Mouse (Mus musculus): ENCODE data around the gene Mta1. TPM values are rescaled to one million over a fixed set of nuclear protein-coding genes. Genes with fewer than 3 reads are reported as not detected.

The Mta1 gene
- polyA plus RNA-seq, 1 experiment from 2014 or later, result 15.5 TPM

DNA sequence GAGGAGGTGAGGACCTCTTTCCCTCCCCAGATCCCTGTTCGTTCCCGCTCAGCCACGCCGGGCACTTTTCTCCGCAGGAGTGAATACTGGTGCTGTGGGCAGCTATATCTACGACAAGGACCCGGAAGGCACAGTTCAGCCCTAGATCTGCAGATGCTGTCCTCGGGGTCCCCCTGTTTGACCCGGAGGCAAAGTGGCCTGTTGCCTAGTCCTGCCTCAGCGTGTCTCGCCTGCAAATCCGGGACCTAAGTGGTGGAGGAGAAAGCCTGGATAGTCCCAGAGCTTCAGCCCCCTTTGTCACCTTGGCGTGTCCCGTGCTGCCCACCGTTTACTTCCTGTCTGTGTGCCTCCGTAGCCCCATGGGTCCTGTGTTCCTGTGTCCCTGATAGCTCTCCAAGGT is 46.8 kb downstream of the Mta1 start:
- 0 out of 2 replicates have a peak overlapping the region, but pooled peaks have one; percentile 96 for H3K4me2 ChIP-seq (ENCODE audit: low read length)
- peak overlapping the region in 1 of 2 experiments; percentile 55; a peak in 2 of 4 replicates for H3K27ac ChIP-seq (replicated peaks in 1 of 2; ENCODE audit: control insufficient read depth in 1 of 2, insufficient read depth in 1 of 2, low read depth in 2 of 2, low read length in 2 of 2)
- WGBS, result 83% methylated on average over 16 of the region's 16 CpGs
- H3K4me3 ChIP-seq (ENCODE audit: control insufficient read depth in 1 of 2, insufficient read depth in 1 of 2, low read depth in 1 of 2, low read length in 2 of 2), result no peak overlapping the region
- peaks cover 55% of the 10 kb centered on the region for H3K36me3 ChIP-seq (ENCODE audit: control insufficient read depth, insufficient read depth, low read length)
- H3K9ac ChIP-seq (ENCODE audit: low read length), result peak overlapping the region; percentile 99
- no peak for ATAC-seq (ENCODE audit: insufficient number of reproducible peaks, insufficient read depth, low FRiP score, low read depth)
- no peaks in the 10 kb centered on the region for H3K27me3 ChIP-seq (ENCODE audit: control insufficient read depth, insufficient read depth, low read length)
- peaks cover 53 to 66% of the 10 kb centered on the region in 2 experiments for H3K4me1 ChIP-seq (ENCODE audit: control insufficient read depth in 2 of 2, insufficient read depth in 2 of 2, low read length in 2 of 2)
- no peaks in the 10 kb centered on the region for H3K9me3 ChIP-seq (ENCODE audit: control insufficient read depth, low read length)

DNA sequence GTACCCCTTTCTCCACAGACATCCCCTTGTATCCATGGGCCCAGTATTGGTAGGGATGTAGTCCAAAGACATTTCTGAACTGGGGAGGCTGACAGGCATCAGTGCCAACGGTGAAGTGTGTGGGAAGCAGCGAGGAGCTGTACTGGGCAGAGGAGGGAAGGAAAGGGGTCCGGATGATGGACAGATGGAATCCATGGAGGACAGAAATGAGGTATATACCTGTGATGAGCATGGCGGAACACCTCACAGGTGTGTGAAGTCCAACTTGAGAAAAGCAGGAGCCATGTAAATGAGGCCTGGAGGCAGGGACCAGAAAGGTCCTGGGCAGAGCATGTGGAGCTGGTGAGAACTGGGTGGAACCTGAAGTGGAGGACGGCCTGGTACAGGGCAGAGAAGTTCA is 47.5 kb downstream of the Mta1 start:
- no peak for ATAC-seq (ENCODE audit: insufficient number of reproducible peaks, insufficient read depth, low FRiP score, low read depth)
- Histone ChIP-seq H3K27me3 (ENCODE audit: control insufficient read depth, insufficient read depth, low read length) (no peaks in the 10 kb centered on the region), H3K9me3 (ENCODE audit: control insufficient read depth, low read length) (no peaks in the 10 kb centered on the region), H3K4me1 (ENCODE audit: control insufficient read depth in 2 of 2, insufficient read depth in 2 of 2, low read length in 2 of 2) (peaks cover 54 to 68% of the 10 kb centered on the region in 2 experiments), H3K36me3 (ENCODE audit: control insufficient read depth, insufficient read depth, low read length) (peaks cover 55% of the 10 kb centered on the region), H3K4me3 (ENCODE audit: control insufficient read depth in 1 of 2, insufficient read depth in 1 of 2, low read depth in 1 of 2, low read length in 2 of 2) (no peak overlapping the region), H3K27ac (replicated peaks in 1 of 2; ENCODE audit: control insufficient read depth in 1 of 2, insufficient read depth in 1 of 2, low read depth in 2 of 2, low read length in 2 of 2) (peak overlapping the region; percentile 21 to 72; a peak in 2 of 4 replicates), H3K4me2 (ENCODE audit: low read length) (peak overlapping the region; percentile 46; the same call in 1 of the 2 replicates), H3K9ac (ENCODE audit: low read length) (peak overlapping the region; percentile 63; the same call in 1 of the 2 replicates)
- WGBS, result 80% methylated on average over 5 of the region's 5 CpGs

DNA sequence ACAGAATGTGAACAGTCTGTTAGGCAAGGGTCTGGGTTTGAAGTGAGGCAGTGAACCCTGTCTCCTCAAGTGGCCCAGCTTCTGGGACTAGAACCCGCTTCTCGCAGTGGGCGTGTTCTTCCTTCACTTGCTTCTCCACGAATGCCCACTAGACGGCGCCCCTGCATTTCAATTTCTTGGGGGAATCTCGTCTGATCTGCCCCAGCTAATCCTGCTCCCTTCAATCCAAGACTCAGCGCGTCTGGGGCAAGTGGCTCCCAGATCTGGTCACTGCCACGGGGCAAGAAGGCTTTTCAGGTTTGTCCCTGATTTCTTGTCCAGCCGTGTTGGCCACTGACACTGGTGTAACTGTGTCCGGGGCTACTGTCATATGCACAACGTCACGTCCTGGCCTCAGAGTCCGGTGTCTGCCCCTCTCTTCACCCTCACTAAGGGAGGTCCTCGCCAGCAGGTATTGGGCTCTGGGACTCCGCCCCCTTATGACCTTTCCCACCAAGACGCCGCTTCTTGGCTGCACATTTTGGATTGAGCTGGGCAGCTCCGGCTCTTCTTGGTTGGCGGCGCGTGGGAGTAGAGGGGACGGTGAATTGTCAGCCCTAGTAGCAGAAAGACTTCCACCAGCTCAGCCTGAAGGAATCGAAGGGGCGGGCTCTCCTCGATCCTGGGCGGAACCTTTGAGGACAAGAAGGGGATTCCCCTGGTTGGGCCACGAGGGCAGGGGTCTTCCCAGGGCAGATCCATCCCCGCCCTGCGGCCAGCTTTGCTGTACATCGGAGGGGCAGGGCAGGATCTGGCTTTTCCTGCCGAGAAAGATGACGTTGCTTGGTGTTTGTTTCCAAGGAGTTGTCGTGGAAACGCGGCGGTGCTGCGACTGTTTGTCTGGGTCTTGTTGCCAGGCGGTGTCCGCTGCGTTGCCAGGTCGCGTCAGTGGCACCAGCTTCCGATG is 48.3 kb downstream of the Mta1 start, which contains the start of gene Crip1:
Gene Crip1, plus strand, starts transcription at position 205 of the 946 bp plus-strand sequence.
- Histone ChIP-seq H3K4me3 (ENCODE audit: control insufficient read depth in 1 of 2, insufficient read depth in 1 of 2, low read depth in 1 of 2, low read length in 2 of 2) (peak within 1 kb of the TSS in 1 of 2 experiments; percentile 4; a peak in 2 of 4 replicates), H3K9ac (ENCODE audit: low read length) (peak within 1 kb of the TSS; percentile 99), H3K4me2 (ENCODE audit: low read length) (peak within 1 kb of the TSS; percentile 46), H3K4me1 (ENCODE audit: control insufficient read depth in 2 of 2, insufficient read depth in 2 of 2, low read length in 2 of 2) (peaks cover 61 to 76% of the 10 kb centered on the region in 2 experiments), H3K27ac (replicated peaks in 1 of 2; ENCODE audit: control insufficient read depth in 1 of 2, insufficient read depth in 1 of 2, low read depth in 2 of 2, low read length in 2 of 2) (peak within 1 kb of the TSS; percentile 68 to 72), H3K27me3 (ENCODE audit: control insufficient read depth, insufficient read depth, low read length) (no peaks in the 10 kb centered on the region), H3K36me3 (ENCODE audit: control insufficient read depth, insufficient read depth, low read length) (peaks cover 53% of the 10 kb centered on the region), H3K9me3 (ENCODE audit: control insufficient read depth, low read length) (no peaks in the 10 kb centered on the region)
- WGBS, result 10% methylated on average over 45 of the region's 45 CpGs
- no peak for ATAC-seq (ENCODE audit: insufficient number of reproducible peaks, insufficient read depth, low FRiP score, low read depth)

DNA sequence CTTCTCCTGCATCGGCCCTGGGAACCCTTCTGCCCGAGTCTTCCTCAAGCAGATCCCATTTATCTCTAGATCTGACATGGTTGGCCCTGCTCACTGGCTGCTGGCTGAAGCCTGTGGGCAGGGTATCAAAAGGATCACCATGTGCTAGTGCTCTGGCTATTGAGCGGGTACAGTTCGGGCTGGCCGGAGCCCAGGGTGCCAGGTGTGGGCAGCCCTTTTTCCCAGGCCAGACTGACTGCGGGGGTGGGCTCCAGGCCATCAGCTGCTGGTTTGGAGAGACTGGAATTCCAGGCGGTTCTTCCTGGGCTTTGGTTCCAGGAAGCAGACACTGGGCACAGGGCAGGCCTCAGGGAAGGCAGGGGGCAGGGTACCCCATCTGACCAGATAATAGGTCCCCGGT is 49.4 kb downstream of the Mta1 start:
- H3K27me3 ChIP-seq (ENCODE audit: control insufficient read depth, insufficient read depth, low read length), result no peaks in the 10 kb centered on the region
- H3K4me3 ChIP-seq (ENCODE audit: control insufficient read depth in 1 of 2, insufficient read depth in 1 of 2, low read depth in 1 of 2, low read length in 2 of 2), result no peak overlapping the region
- peak overlapping the region; percentile 63; the same call in 1 of the 2 replicates for H3K9ac ChIP-seq (ENCODE audit: low read length)
- H3K4me1 ChIP-seq (ENCODE audit: control insufficient read depth in 2 of 2, insufficient read depth in 2 of 2, low read length in 2 of 2), result peaks cover 59 to 83% of the 10 kb centered on the region in 2 experiments
- peaks cover 46% of the 10 kb centered on the region for H3K36me3 ChIP-seq (ENCODE audit: control insufficient read depth, insufficient read depth, low read length)
- whole genome bisulfite sequencing, result 66% methylated on average over 8 of the region's 8 CpGs
- H3K9me3 ChIP-seq (ENCODE audit: control insufficient read depth, low read length), result no peaks in the 10 kb centered on the region
- H3K4me2 ChIP-seq (ENCODE audit: low read length), result no peak overlapping the region
- peak overlapping the region; percentile 68 to 72; a peak in 3 of 4 replicates for H3K27ac ChIP-seq (replicated peaks in 1 of 2; ENCODE audit: control insufficient read depth in 1 of 2, insufficient read depth in 1 of 2, low read depth in 2 of 2, low read length in 2 of 2)
- no peak for ATAC-seq (ENCODE audit: insufficient number of reproducible peaks, insufficient read depth, low FRiP score, low read depth)

DNA sequence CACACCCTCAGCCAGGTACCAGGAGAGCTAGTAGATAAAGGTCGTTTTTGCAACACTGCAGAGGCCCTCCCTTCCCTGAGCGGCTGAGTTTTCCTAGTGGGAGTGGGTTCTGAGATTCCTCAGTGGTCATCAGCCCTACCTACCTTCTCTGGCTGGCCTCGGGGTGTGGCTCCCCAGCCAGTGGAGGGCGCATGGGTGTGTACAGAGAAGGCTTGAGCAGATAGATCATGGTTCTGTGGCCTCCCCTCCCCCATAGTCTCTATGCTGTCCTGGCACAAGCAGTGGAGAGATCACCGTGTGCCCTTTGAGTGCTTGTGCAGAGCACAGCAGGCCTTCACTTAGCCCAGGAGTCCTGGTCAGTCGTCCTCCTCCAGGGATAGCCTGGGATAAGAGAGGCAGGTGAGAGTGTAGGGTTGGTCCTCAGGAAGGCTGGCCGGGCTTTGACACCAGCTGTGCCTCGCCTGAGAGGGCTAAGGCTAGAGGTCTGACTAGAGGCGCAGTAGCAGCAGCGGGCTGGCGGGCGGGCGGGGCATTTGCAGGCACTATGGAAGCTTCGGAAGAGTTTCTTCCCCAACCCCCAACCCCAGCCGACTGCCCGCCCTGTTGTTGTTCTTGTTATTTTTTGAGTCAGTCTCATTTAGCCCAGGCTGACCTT is 50.4 kb downstream of the Mta1 start:
- Histone ChIP-seq H3K4me1 (ENCODE audit: control insufficient read depth in 2 of 2, insufficient read depth in 2 of 2, low read length in 2 of 2) (peaks cover 57 to 78% of the 10 kb centered on the region in 2 experiments), H3K9ac (ENCODE audit: low read length) (0 out of 2 replicates have a peak overlapping the region, but pooled peaks have one; percentile 63), H3K27ac (replicated peaks in 1 of 2; ENCODE audit: control insufficient read depth in 1 of 2, insufficient read depth in 1 of 2, low read depth in 2 of 2, low read length in 2 of 2) (peak overlapping the region in 1 of 2 experiments; percentile 72; a peak in 1 of 4 replicates), H3K4me2 (ENCODE audit: low read length) (no peak overlapping the region), H3K36me3 (ENCODE audit: control insufficient read depth, insufficient read depth, low read length) (peaks cover 39% of the 10 kb centered on the region), H3K4me3 (ENCODE audit: control insufficient read depth in 1 of 2, insufficient read depth in 1 of 2, low read depth in 1 of 2, low read length in 2 of 2) (no peak overlapping the region), H3K27me3 (ENCODE audit: control insufficient read depth, insufficient read depth, low read length) (no peaks in the 10 kb centered on the region), H3K9me3 (ENCODE audit: control insufficient read depth, low read length) (no peaks in the 10 kb centered on the region)
- no peak for ATAC-seq (ENCODE audit: insufficient number of reproducible peaks, insufficient read depth, low FRiP score, low read depth)
- WGBS, result 41% methylated on average over 16 of the region's 16 CpGs

DNA sequence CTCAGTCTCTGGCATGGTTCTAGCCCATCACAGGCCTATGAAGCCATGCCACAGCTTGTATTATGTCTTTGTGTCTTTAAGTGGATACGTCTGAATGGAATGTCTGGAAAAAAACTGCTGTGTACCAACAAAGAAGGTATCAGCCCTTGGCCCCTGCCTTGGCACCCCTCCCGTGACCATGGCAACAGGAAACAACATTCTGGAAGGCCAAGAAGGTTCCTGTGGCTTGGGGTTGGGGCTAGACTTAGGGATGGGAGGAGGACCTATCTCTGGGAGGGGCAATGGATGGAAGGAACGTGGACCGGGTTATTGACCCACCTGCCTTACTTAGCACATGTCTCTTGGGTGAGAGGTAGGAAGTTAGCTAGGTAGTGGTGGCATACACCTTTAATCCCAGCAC is 51.3 kb downstream of the Mta1 start:
- no peak overlapping the region for H3K27ac ChIP-seq (replicated peaks in 1 of 2; ENCODE audit: control insufficient read depth in 1 of 2, insufficient read depth in 1 of 2, low read depth in 2 of 2, low read length in 2 of 2)
- H3K4me2 ChIP-seq (ENCODE audit: low read length), result no peak overlapping the region
- no peak overlapping the region for H3K9ac ChIP-seq (ENCODE audit: low read length)
- H3K36me3 ChIP-seq (ENCODE audit: control insufficient read depth, insufficient read depth, low read length), result peaks cover 31% of the 10 kb centered on the region
- no peaks in the 10 kb centered on the region for H3K9me3 ChIP-seq (ENCODE audit: control insufficient read depth, low read length)
- H3K4me1 ChIP-seq (ENCODE audit: control insufficient read depth in 2 of 2, insufficient read depth in 2 of 2, low read length in 2 of 2), result peaks cover 50 to 69% of the 10 kb centered on the region in 2 experiments
- 46% methylated on average over 4 of the region's 4 CpGs for WGBS
- no peak for ATAC-seq (ENCODE audit: insufficient number of reproducible peaks, insufficient read depth, low FRiP score, low read depth)
- H3K27me3 ChIP-seq (ENCODE audit: control insufficient read depth, insufficient read depth, low read length), result no peaks in the 10 kb centered on the region
- no peak overlapping the region for H3K4me3 ChIP-seq (ENCODE audit: control insufficient read depth in 1 of 2, insufficient read depth in 1 of 2, low read depth in 1 of 2, low read length in 2 of 2)

DNA sequence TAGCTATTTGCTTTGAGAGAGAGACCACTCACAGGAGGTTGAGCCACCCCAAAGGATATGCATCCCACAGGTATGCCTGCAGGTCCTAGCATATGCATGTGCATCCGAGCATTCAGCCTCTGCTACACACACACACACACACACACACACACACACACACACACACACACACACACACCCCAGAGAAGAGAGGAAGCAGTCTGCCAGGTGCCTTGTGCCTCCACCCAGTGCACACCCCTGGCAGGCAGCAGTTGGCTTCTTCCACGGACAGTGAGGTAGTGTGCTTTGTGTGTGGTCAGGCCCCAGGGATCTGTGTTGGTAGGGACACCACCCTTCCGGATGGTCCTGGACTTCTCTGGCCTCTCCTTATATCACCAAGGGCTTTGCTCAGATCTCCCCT is 51.8 kb downstream of the Mta1 start:
- no peaks in the 10 kb centered on the region for H3K27me3 ChIP-seq (ENCODE audit: control insufficient read depth, insufficient read depth, low read length)
- WGBS, result 83% methylated on average over 3 of the region's 3 CpGs
- no peak for ATAC-seq (ENCODE audit: insufficient number of reproducible peaks, insufficient read depth, low FRiP score, low read depth)
- no peak overlapping the region for H3K4me3 ChIP-seq (ENCODE audit: control insufficient read depth in 1 of 2, insufficient read depth in 1 of 2, low read depth in 1 of 2, low read length in 2 of 2)
- no peak overlapping the region for H3K9ac ChIP-seq (ENCODE audit: low read length)
- peaks cover 53 to 68% of the 10 kb centered on the region in 2 experiments for H3K4me1 ChIP-seq (ENCODE audit: control insufficient read depth in 2 of 2, insufficient read depth in 2 of 2, low read length in 2 of 2)
- H3K36me3 ChIP-seq (ENCODE audit: control insufficient read depth, insufficient read depth, low read length), result peaks cover 25% of the 10 kb centered on the region
- no peak overlapping the region for H3K27ac ChIP-seq (replicated peaks in 1 of 2; ENCODE audit: control insufficient read depth in 1 of 2, insufficient read depth in 1 of 2, low read depth in 2 of 2, low read length in 2 of 2)
- no peaks in the 10 kb centered on the region for H3K9me3 ChIP-seq (ENCODE audit: control insufficient read depth, low read length)
- no peak overlapping the region for H3K4me2 ChIP-seq (ENCODE audit: low read length)
